Mouse (Mus musculus) liver, postnatal 0 days (tissue): ENCODE measurements around the gene Rac2.

Source experiments
- CTCF ChIP-seq: sonication (generic); IDR thresholded peaks from 2 replicates; pipeline ENCODE4 v1.5.1; 2016; ENCODE audit warnings: antibody characterized with exemption, low read depth
- EP300 ChIP-seq: IDR thresholded peaks from 2 replicates; pipeline ENCODE4 v1.6.1; 2016; ENCODE audit warnings: antibody characterized with exemption, low read depth, mild to moderate bottlenecking

DNA sequence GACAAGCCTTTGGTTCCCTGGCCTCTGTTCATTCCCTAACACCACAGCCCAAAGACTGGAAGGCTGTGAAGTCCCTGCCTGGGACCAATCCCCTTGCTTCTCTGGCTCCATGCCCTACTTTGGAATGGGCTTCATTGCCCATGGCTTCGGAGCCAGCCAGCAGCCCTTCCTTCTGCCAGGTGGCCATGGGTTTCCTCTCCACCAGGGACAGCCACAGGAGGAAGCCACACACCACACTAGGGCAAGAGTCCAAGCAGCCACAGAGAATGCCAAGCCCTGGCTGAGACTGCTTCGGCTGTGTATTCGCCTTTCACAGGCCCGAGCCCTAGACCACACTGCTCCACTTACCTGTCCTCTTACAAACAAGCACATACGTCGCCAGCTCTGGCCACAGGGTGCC lies 33.5 kb upstream of the Rac2 start:
- no peak for TF ChIP-seq EP300
- TF ChIP-seq CTCF = no peak
